Mouse (Mus musculus): ENCODE results near the gene Hoxd3. TPM values are rescaled to one million over a fixed set of nuclear protein-coding genes. Genes with fewer than 3 reads are reported as not detected.
A peak's percentile ranks its signal among the peaks of the same experiment; 100 is the strongest.

Hoxd3 gene
- polyA plus RNA-seq, 1 experiment from 2014 or later = 2.9 TPM

GRCm38 (mm10) chr2:74688795-74689573, 22.7 kb upstream of the Hoxd3 start:
- Histone ChIP-seq H3K27me3 (ENCODE audit: control insufficient read depth, insufficient read depth, low read length) (peaks cover 84% of the 10 kb centered on the region), H3K27ac (replicated peaks; ENCODE audit: low read depth, low read length) (no peak overlapping the region), H3K4me3 (ENCODE audit: low read depth, low read length) (no peak overlapping the region), H3K9me3 (replicated peaks; ENCODE audit: control insufficient read depth, low read length) (no peaks in the 10 kb centered on the region), H3K4me1 (ENCODE audit: control insufficient read depth, insufficient read depth, low read length) (no peaks in the 10 kb centered on the region), H3K4me2 (ENCODE audit: low read depth, low read length) (no peak overlapping the region), H3K9ac (replicated peaks; ENCODE audit: low read length) (no peak overlapping the region), H3K36me3 (replicated peaks; ENCODE audit: control insufficient read depth, insufficient read depth, low read depth, low read length) (no peaks in the 10 kb centered on the region)
- WGBS = 3% methylated on average over 12 of the region's 12 CpGs
- ATAC-seq (replicated peaks; ENCODE audit: insufficient number of reproducible peaks, low FRiP score, low TSS enrichment, low read depth) (no peak), DNase-seq (ENCODE audit: low spot score) (no peak)

DNA sequence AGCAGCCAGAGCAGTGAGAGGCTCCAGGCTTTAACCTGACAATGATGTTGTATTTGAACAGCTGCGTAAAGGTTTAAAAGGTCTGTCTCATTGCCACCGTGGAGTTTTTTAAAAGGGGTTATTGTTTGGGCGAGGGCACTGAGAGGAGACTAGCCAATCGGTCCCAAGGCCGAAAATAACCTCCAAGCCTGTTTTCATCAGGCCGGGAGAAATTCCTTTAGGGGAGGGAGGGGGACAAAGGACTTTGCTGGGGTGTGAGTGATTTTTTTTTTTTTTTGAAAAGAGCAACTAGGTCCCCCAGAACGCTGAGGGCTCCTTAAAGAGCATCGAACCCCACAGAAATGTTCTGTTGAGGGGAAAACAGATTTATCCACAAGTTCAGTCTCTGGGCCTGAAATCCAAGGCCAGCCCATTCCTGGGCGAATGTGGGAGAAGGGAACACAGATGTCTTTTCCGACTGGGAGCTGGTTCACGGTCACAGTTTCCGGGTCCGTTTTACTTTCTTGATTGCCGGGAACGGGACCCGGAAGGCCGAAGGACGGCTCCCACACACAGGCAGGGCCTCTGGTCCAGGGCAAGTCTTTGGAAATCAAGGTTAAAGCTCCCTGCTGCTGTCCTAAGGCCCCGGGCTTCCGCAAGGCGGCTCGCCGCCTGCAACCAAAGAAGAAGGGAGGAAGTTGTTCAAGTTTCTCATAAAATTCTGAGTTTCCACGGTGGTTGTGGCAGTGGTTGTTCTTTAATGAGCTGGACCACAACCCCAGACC, 22.0 kb upstream of the Hoxd3 start:
- under 1% methylated on average over 24 of the region's 24 CpGs for WGBS
- Histone ChIP-seq H3K4me2 (ENCODE audit: low read depth, low read length) (no peak overlapping the region), H3K9me3 (replicated peaks; ENCODE audit: control insufficient read depth, low read length) (no peaks in the 10 kb centered on the region), H3K4me3 (ENCODE audit: low read depth, low read length) (no peak overlapping the region), H3K36me3 (replicated peaks; ENCODE audit: control insufficient read depth, insufficient read depth, low read depth, low read length) (no peaks in the 10 kb centered on the region), H3K4me1 (ENCODE audit: control insufficient read depth, insufficient read depth, low read length) (no peaks in the 10 kb centered on the region), H3K27ac (replicated peaks; ENCODE audit: low read depth, low read length) (no peak overlapping the region), H3K9ac (replicated peaks; ENCODE audit: low read length) (no peak overlapping the region), H3K27me3 (ENCODE audit: control insufficient read depth, insufficient read depth, low read length) (peaks cover 80% of the 10 kb centered on the region)
- DNase-seq (ENCODE audit: low spot score) = no peak
- ATAC-seq (replicated peaks; ENCODE audit: insufficient number of reproducible peaks, low FRiP score, low TSS enrichment, low read depth) = no peak

DNA sequence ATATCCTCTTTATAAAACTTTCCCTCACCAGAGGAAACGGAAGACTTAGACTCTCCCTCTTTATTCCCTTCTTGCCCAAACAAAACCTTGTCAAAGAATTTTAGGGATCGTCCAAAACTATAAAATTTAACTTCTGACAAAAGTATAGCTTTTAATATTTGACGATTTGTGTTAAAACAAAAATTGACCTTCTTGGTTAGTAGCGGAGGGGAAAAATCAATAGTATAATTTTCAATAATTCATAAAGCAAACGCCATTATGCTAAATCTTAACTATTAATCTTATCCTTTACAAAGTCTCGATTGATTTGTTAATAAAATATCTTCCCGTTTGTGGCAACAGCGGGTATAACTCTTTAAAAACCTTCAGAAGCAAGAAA, 21.4 kb upstream of the Hoxd3 start:
- Histone ChIP-seq H3K4me2 (ENCODE audit: low read depth, low read length) (no peak overlapping the region), H3K36me3 (replicated peaks; ENCODE audit: control insufficient read depth, insufficient read depth, low read depth, low read length) (no peaks in the 10 kb centered on the region), H3K27me3 (ENCODE audit: control insufficient read depth, insufficient read depth, low read length) (peaks cover 81% of the 10 kb centered on the region), H3K9me3 (replicated peaks; ENCODE audit: control insufficient read depth, low read length) (no peaks in the 10 kb centered on the region), H3K27ac (replicated peaks; ENCODE audit: low read depth, low read length) (no peak overlapping the region), H3K4me3 (ENCODE audit: low read depth, low read length) (no peak overlapping the region), H3K9ac (replicated peaks; ENCODE audit: low read length) (no peak overlapping the region), H3K4me1 (ENCODE audit: control insufficient read depth, insufficient read depth, low read length) (no peaks in the 10 kb centered on the region)
- WGBS = 5% methylated on average over 8 of the region's 8 CpGs
- no peak for ATAC-seq (replicated peaks; ENCODE audit: insufficient number of reproducible peaks, low FRiP score, low TSS enrichment, low read depth)
- no peak for DNase-seq (ENCODE audit: low spot score)

- H3K4me2 ChIP-seq (ENCODE audit: low read depth, low read length) = no peak within 1 kb of the TSS
- DNase-seq (ENCODE audit: low spot score) (peak; percentile 82), ATAC-seq (replicated peaks; ENCODE audit: insufficient number of reproducible peaks, low FRiP score, low TSS enrichment, low read depth) (0 out of 2 replicates have a peak, but pooled peaks have one; percentile 52)
- H3K27ac ChIP-seq (replicated peaks; ENCODE audit: low read depth, low read length) = no peak within 1 kb of the TSS
- no peak within 1 kb of the TSS for H3K9ac ChIP-seq (replicated peaks; ENCODE audit: low read length)
- H3K36me3 ChIP-seq (replicated peaks; ENCODE audit: control insufficient read depth, insufficient read depth, low read depth, low read length) = no peaks in the 10 kb centered on the region
- under 1% methylated on average over 56 of the region's 56 CpGs for WGBS
- H3K27me3 ChIP-seq (ENCODE audit: control insufficient read depth, insufficient read depth, low read length) = peaks cover 85% of the 10 kb centered on the region
- no peaks in the 10 kb centered on the region for H3K9me3 ChIP-seq (replicated peaks; ENCODE audit: control insufficient read depth, low read length)
- no peak within 1 kb of the TSS for H3K4me3 ChIP-seq (ENCODE audit: low read depth, low read length)
- H3K4me1 ChIP-seq (ENCODE audit: control insufficient read depth, insufficient read depth, low read length) = no peaks in the 10 kb centered on the region
Observed at GRCm38 (mm10) chr2:74691022-74691951, 20.4 kb upstream of the Hoxd3 start, which contains the start of gene Hoxd10. Gene Hoxd10 (plus strand): TSS chr2:74691924.

DNA sequence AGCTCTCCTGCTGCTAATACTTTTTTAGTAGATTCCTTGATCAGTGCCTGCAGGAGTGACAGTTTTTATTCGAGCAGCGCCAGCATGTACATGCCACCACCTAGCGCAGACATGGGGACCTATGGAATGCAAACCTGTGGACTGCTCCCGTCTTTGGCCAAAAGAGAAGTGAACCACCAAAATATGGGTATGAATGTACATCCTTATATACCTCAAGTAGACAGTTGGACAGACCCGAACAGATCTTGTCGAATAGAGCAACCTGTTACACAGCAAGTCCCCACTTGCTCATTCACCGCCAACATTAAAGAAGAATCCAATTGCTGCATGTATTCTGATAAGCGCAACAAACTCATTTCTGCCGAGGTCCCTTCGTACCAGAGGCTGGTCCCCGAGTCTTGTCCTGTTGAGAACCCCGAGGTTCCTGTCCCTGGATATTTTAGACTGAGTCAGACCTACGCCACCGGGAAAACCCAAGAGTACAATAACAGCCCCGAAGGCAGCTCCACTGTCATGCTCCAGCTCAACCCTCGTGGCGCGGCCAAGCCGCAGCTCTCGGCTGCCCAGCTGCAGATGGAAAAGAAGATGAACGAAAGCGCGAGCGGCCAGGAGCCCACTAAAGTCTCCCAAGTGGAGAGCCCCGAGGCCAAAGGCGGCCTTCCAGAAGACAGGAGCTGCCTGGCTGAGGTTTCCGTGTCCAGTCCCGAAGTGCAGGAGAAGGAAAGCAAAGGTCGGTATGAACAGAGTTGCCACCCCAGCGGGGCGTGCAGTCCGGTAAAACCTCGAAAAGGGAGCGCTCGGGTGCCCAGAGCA, 19.5 kb upstream of the Hoxd3 start:
- no peaks in the 10 kb centered on the region for H3K36me3 ChIP-seq (replicated peaks; ENCODE audit: control insufficient read depth, insufficient read depth, low read depth, low read length)
- WGBS = 3% methylated on average over 35 of the region's 35 CpGs
- no peaks in the 10 kb centered on the region for H3K4me1 ChIP-seq (ENCODE audit: control insufficient read depth, insufficient read depth, low read length)
- no peak for DNase-seq (ENCODE audit: low spot score)
- no peak overlapping the region for H3K4me3 ChIP-seq (ENCODE audit: low read depth, low read length)
- H3K4me2 ChIP-seq (ENCODE audit: low read depth, low read length) = no peak overlapping the region
- H3K27ac ChIP-seq (replicated peaks; ENCODE audit: low read depth, low read length) = no peak overlapping the region
- H3K9me3 ChIP-seq (replicated peaks; ENCODE audit: control insufficient read depth, low read length) = no peaks in the 10 kb centered on the region
- ATAC-seq (replicated peaks; ENCODE audit: insufficient number of reproducible peaks, low FRiP score, low TSS enrichment, low read depth) = no peak
- peaks cover 84% of the 10 kb centered on the region for H3K27me3 ChIP-seq (ENCODE audit: control insufficient read depth, insufficient read depth, low read length)
- H3K9ac ChIP-seq (replicated peaks; ENCODE audit: low read length) = no peak overlapping the region

DNA sequence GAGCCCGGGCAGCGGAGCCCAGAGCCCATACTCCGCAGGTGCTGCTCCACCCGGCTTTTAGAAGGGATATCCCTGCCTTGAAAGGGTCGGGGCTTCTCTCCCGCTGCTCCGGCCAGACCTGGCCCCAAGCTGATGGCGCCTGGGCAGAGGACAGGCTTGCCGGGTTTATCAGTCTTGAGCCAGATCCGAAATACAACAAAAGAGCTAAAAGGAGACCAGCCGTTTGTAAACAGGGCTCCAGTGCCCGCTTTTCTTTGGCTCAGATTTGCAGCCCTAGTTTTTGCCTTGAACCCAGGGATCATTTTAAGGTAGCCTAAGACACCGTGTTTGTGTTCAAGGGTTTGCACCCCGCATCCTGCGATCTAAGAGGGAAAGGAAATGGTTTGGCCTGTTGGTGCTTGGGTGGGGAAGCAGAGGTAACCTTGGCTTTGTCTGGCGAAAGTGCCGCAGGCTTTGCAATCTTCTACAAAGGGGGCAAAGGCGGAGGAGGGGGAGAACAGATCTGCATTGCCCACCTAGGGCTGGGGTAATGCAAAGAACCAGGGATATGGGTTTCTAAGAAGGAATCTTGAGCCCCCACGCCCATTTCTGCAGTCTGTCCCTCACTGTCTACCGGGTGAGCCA, 18.8 kb upstream of the Hoxd3 start:
- no peak for DNase-seq (ENCODE audit: low spot score)
- Histone ChIP-seq H3K9ac (replicated peaks; ENCODE audit: low read length) (no peak overlapping the region), H3K4me3 (ENCODE audit: low read depth, low read length) (no peak overlapping the region)

GRCm38 (mm10) chr2:74693432-74693827, 18.3 kb upstream of the Hoxd3 start:
- no peak overlapping the region for H3K27ac ChIP-seq (replicated peaks; ENCODE audit: low read depth, low read length)
- H3K4me3 ChIP-seq (ENCODE audit: low read depth, low read length) = no peak overlapping the region
- H3K27me3 ChIP-seq (ENCODE audit: control insufficient read depth, insufficient read depth, low read length) = peaks cover 86% of the 10 kb centered on the region
- WGBS = 4% methylated on average over 4 of the region's 4 CpGs
- H3K4me1 ChIP-seq (ENCODE audit: control insufficient read depth, insufficient read depth, low read length) = no peaks in the 10 kb centered on the region; the same call in 1 of the 2 replicates
- no peak overlapping the region for H3K9ac ChIP-seq (replicated peaks; ENCODE audit: low read length)
- no peaks in the 10 kb centered on the region for H3K9me3 ChIP-seq (replicated peaks; ENCODE audit: control insufficient read depth, low read length)
- ATAC-seq (replicated peaks; ENCODE audit: insufficient number of reproducible peaks, low FRiP score, low TSS enrichment, low read depth) (no peak), DNase-seq (ENCODE audit: low spot score) (no peak)
- H3K4me2 ChIP-seq (ENCODE audit: low read depth, low read length) = no peak overlapping the region
- no peaks in the 10 kb centered on the region for H3K36me3 ChIP-seq (replicated peaks; ENCODE audit: control insufficient read depth, insufficient read depth, low read depth, low read length)

More for the DNA sequence above, 18.8 kb upstream of the Hoxd3 start:
- Histone ChIP-seq H3K27me3 (ENCODE audit: control insufficient read depth, insufficient read depth, low read length) (peaks cover 84% of the 10 kb centered on the region), H3K4me2 (ENCODE audit: low read depth, low read length) (no peak overlapping the region), H3K4me1 (ENCODE audit: control insufficient read depth, insufficient read depth, low read length) (no peaks in the 10 kb centered on the region), H3K9me3 (replicated peaks; ENCODE audit: control insufficient read depth, low read length) (no peaks in the 10 kb centered on the region), H3K36me3 (replicated peaks; ENCODE audit: control insufficient read depth, insufficient read depth, low read depth, low read length) (no peaks in the 10 kb centered on the region), H3K27ac (replicated peaks; ENCODE audit: low read depth, low read length) (no peak overlapping the region)
- no peak for ATAC-seq (replicated peaks; ENCODE audit: insufficient number of reproducible peaks, low FRiP score, low TSS enrichment, low read depth)
- 2% methylated on average over 20 of the region's 20 CpGs for WGBS
